Mouse (Mus musculus) embryonic fibroblast, embryonic 13.5 days (primary cell): ENCODE measurements around the gene Pygm.

Experiments
- CTCF ChIP-seq: IDR thresholded peaks from 2 replicates; pipeline ENCODE4 v1.5.1; 2011; ENCODE audit warnings: mild to moderate bottlenecking, control low read depth, low read length, moderate library complexity, borderline replicate concordance; ENCODE audit not compliant: insufficient read depth
- POLR2A ChIP-seq: IDR thresholded peaks from 2 replicates; pipeline ENCODE4 v1.6.1; 2011; ENCODE audit warnings: low read depth, mild to moderate bottlenecking, control low read depth, low read length, moderate library complexity

DNA sequence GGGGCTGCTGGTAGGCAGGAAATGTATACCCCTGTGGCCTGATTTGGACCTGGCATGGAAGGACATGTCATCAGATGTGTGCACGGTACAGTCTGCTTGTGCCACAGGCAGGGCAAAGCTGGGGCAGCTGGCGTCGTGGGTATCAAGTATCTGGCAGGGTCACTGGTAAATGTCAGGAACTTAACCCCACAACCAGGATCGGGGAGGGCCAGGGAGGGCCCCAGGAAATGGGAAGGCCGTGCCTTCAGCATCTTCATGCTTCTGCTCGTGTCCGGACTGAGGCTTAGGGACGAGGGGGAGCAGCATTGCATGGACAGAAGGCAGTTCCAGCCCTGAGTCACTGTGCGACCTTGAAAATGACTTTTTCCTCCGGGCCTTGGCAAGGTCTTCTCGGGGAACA lies 755 bp downstream of the Pygm start:
- TF ChIP-seq POLR2A (no peak), CTCF (no peak)
